Mouse (Mus musculus) spleen, adult 2 months (tissue): Measurements from ENCODE around the gene Trpc3. TPM values are rescaled to one million over a fixed set of nuclear protein-coding genes. Genes with fewer than 3 reads are reported as not detected.

ENCODE experiments used
- DNase-seq, 2 experiments: peaks; one replicate each; pipeline versions ENCODE4 v3.0.0 to v3.0.0-alpha.2; 2012 to 2021; ENCODE audit warnings: low spot score in 2 of 2, low read depth in 1 of 2
- H3K27ac ChIP-seq: fragments of 200-500 bp; 2 replicates; pipeline ENCODE4 v1.5.1; 2012; ENCODE audit warnings: low read length, inconsistent platforms; ENCODE audit not compliant: insufficient read depth
- H3K27me3 ChIP-seq: fragments of 200-500 bp; 2 replicates; pipeline ENCODE4 v1.6.1; 2012; ENCODE audit warnings: mild to moderate bottlenecking, moderate library complexity, low read length, inconsistent platforms; ENCODE audit not compliant: control insufficient read depth, insufficient read depth
- H3K36me3 ChIP-seq: fragments of 200-500 bp; 2 replicates; pipeline ENCODE4 v1.6.1; 2012; ENCODE audit warnings: mild to moderate bottlenecking, low read length, inconsistent platforms; ENCODE audit not compliant: control insufficient read depth, insufficient read depth
- H3K4me1 ChIP-seq: fragments of 200-500 bp; 2 replicates; pipeline ENCODE4 v1.6.1; 2011; ENCODE audit warnings: inconsistent platforms; ENCODE audit not compliant: control insufficient read depth, insufficient read depth, insufficient read length
- H3K4me3 ChIP-seq: fragments of 200-500 bp; 2 replicates; pipeline ENCODE4 v1.5.1; 2011; ENCODE audit warnings: mild to moderate bottlenecking, inconsistent platforms; ENCODE audit not compliant: insufficient read depth, insufficient read length; ENCODE audit errors: extremely low read depth
- CTCF ChIP-seq: fragments of 200-500 bp; IDR thresholded peaks from 2 replicates; pipeline ENCODE4 v1.5.1; 2011; ENCODE audit warnings: mild to moderate bottlenecking, inconsistent platforms; ENCODE audit not compliant: insufficient read depth, insufficient read length, insufficient replicate concordance; ENCODE audit errors: extremely low read depth
- POLR2A ChIP-seq: fragments of 200-500 bp; IDR thresholded peaks from 2 replicates; pipeline ENCODE4 v1.6.1; 2011; ENCODE audit warnings: low read depth, low read length, inconsistent platforms
- WGBS: fragments of 180-500 bp; shearing (Covaris S2); methylation state at CpG from one replicate; pipeline ENCODE4 v1.1.7; 2018; 5-methylcytosine and 5-hydroxymethylcytosine counted together
- polyA plus RNA-seq: library from polyadenylated mRNA; depleted of rRNA; stranded (reverse); fragments of >200 nt; gene quantifications from 2 replicates; pipeline ENCODE4 v1.2.3, GENCODE M21; 2012

Trpc3 gene
- polyA plus RNA-seq, 1 experiment = 1.1 TPM

- DNase-seq = no peak
- H3K27me3 ChIP-seq = no peaks in the 10 kb centered on the region
- H3K4me1 ChIP-seq = no peaks in the 10 kb centered on the region
- WGBS = 71% methylated on average over 2 of the region's 2 CpGs
- H3K4me3 ChIP-seq = no peak overlapping the region
- no peak overlapping the region for H3K27ac ChIP-seq
- TF ChIP-seq POLR2A = no peak
- TF ChIP-seq CTCF = no peak
- no peaks in the 10 kb centered on the region for H3K36me3 ChIP-seq
Measured at GRCm38 (mm10) chr3:36640787-36641186, 49.2 kb downstream of the Trpc3 start.

- Histone ChIP-seq H3K4me1 (no peaks in the 10 kb centered on the region), H3K27me3 (no peaks in the 10 kb centered on the region), H3K4me3 (no peak overlapping the region), H3K36me3 (no peaks in the 10 kb centered on the region), H3K27ac (no peak overlapping the region)
- 40% methylated on average over 4 of the region's 4 CpGs for WGBS
- TF ChIP-seq POLR2A (no peak), CTCF (no peak)
- no peak for DNase-seq
Measured at GRCm38 (mm10) chr3:36635449-36635848, 54.5 kb downstream of the Trpc3 start.

DNA sequence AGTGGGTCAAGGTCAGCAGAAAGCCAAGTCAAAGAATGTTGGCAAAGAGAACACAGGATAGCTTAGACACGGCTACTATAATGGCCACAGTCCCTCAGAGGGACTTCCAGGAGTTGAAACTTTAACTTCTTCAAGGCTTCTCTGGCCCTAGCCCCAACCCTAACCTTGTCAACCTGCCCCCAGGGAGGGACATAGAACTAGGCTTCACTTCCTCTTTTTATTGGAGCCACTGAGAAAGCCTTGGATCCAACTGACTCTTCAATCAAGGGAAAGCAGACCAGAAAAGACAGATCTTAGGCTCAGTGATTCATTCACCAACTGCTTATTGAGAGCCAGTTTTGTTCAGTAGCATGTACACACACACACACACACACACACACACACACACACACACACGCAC, 63.2 kb downstream of the Trpc3 start:
- Histone ChIP-seq H3K27me3 (no peaks in the 10 kb centered on the region), H3K27ac (no peak overlapping the region), H3K4me3 (no peak overlapping the region), H3K4me1 (no peaks in the 10 kb centered on the region), H3K36me3 (no peaks in the 10 kb centered on the region)
- DNase-seq = no peak
- WGBS = 64% methylated on average over 2 of the region's 2 CpGs
- TF ChIP-seq POLR2A (no peak), CTCF (no peak)

GRCm38 (mm10) chr3:36618181-36618580, 71.8 kb downstream of the Trpc3 start:
- WGBS = 82% methylated on average over 7 of the region's 7 CpGs

DNA sequence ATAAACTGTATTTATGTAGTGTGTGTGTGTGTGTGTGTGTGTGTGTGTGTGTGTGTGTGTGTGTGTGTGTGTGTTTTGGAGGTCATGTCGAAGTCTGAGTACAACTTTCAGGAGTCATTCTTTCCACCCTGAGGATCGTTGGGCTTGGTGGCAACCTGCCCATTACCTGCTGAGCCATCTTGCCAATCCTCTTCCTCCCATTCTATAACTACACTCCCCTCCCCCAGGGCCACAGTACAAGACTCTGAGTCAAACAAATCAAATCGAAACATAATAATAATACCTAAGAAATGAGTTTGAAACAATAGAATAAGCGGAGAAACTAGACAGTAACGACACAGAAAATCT, 76.1 kb downstream of the Trpc3 start:
- no peak for DNase-seq
- WGBS = 58% methylated on average over 5 of the region's 5 CpGs

More at GRCm38 (mm10) chr3:36618181-36618580, 71.8 kb downstream of the Trpc3 start:
- Histone ChIP-seq H3K27me3 (no peaks in the 10 kb centered on the region), H3K4me3 (no peak overlapping the region), H3K4me1 (no peaks in the 10 kb centered on the region; the same call in 1 of the 2 replicates), H3K27ac (no peak overlapping the region), H3K36me3 (no peaks in the 10 kb centered on the region)
- DNase-seq = no peak
- no peak for TF ChIP-seq CTCF
- no peak for TF ChIP-seq POLR2A

GRCm38 (mm10) chr3:36613202-36613907, 76.6 kb downstream of the Trpc3 start, which contains the start of gene Bbs7:
Bbs7 (minus strand) TSS chr3:36613477.
- Histone ChIP-seq H3K27ac (no peak within 1 kb of the TSS), H3K27me3 (no peaks in the 10 kb centered on the region), H3K4me3 (peak within 1 kb of the TSS; percentile 55), H3K4me1 (no peaks in the 10 kb centered on the region; the same call in 1 of the 2 replicates), H3K36me3 (no peaks in the 10 kb centered on the region)
- WGBS = 4% methylated on average over 37 of the region's 38 CpGs
- DNase-seq = peak; percentile 45 to 73
- TF ChIP-seq POLR2A (no peak), CTCF (no peak)

More for the DNA sequence above, 76.1 kb downstream of the Trpc3 start:
- Histone ChIP-seq H3K27ac (no peak overlapping the region), H3K36me3 (no peaks in the 10 kb centered on the region), H3K27me3 (no peaks in the 10 kb centered on the region), H3K4me1 (no peaks in the 10 kb centered on the region; the same call in 1 of the 2 replicates), H3K4me3 (no peak overlapping the region)
- TF ChIP-seq CTCF (no peak), POLR2A (no peak)

- TF ChIP-seq CTCF = no peak
- TF ChIP-seq POLR2A = no peak
- no peaks in the 10 kb centered on the region; the same call in 1 of the 2 replicates for H3K4me1 ChIP-seq
- no peaks in the 10 kb centered on the region for H3K36me3 ChIP-seq
- no peaks in the 10 kb centered on the region for H3K27me3 ChIP-seq
- no peak for DNase-seq
- no peak overlapping the region for H3K27ac ChIP-seq
- WGBS = 42% methylated on average over 6 of the region's 6 CpGs
- H3K4me3 ChIP-seq = peak overlapping the region; percentile 55; the same call in 1 of the 2 replicates
Measured at GRCm38 (mm10) chr3:36612687-36613086, 77.3 kb downstream of the Trpc3 start.
